Mouse (Mus musculus) erythroblast, embryonic 14.5 days (primary cell): ENCODE results near the gene Wrnip1. TPM values are rescaled to one million over a fixed set of nuclear protein-coding genes. Genes with fewer than 3 reads are reported as not detected.

Experiments used
- H3K27me3 ChIP-seq: 2 replicates; pipeline ENCODE4 v1.6.1; 2012; ENCODE audit warnings: inconsistent platforms; ENCODE audit not compliant: control insufficient read depth
- H3K36me3 ChIP-seq: 2 replicates; pipeline ENCODE4 v1.6.1; 2012; ENCODE audit warnings: mild to moderate bottlenecking, inconsistent platforms; ENCODE audit not compliant: control insufficient read depth
- H3K4me1 ChIP-seq: 2 replicates; pipeline ENCODE4 v1.6.1; 2012; ENCODE audit warnings: inconsistent platforms; ENCODE audit not compliant: control insufficient read depth
- H3K4me3 ChIP-seq: replicated peaks from 2 replicates; pipeline ENCODE3; 2012; ENCODE audit warnings: moderate library complexity, mild to moderate bottlenecking, inconsistent platforms
- H3K9me3 ChIP-seq: 2 replicates; pipeline ENCODE4 v1.6.1; 2012; ENCODE audit warnings: low read length, inconsistent platforms, mixed read lengths; ENCODE audit not compliant: control insufficient read depth
- GATA1 ChIP-seq: IDR thresholded peaks from 2 replicates; pipeline ENCODE4 v1.6.1; 2012; ENCODE audit warnings: low read length, inconsistent platforms, mixed read lengths
- TAL1 ChIP-seq: IDR thresholded peaks from 3 replicates; pipeline ENCODE4 v1.6.1; 2012; ENCODE audit warnings: low read length, inconsistent platforms, mixed read lengths
- polyA plus RNA-seq: library from polyadenylated mRNA; stranded (reverse); fragments of >175 nt; gene quantifications from 2 replicates; pipeline ENCODE4 v1.2.3, GENCODE M21; 2012

The Wrnip1 gene
- polyA plus RNA-seq, 1 experiment: 3.6 TPM

DNA sequence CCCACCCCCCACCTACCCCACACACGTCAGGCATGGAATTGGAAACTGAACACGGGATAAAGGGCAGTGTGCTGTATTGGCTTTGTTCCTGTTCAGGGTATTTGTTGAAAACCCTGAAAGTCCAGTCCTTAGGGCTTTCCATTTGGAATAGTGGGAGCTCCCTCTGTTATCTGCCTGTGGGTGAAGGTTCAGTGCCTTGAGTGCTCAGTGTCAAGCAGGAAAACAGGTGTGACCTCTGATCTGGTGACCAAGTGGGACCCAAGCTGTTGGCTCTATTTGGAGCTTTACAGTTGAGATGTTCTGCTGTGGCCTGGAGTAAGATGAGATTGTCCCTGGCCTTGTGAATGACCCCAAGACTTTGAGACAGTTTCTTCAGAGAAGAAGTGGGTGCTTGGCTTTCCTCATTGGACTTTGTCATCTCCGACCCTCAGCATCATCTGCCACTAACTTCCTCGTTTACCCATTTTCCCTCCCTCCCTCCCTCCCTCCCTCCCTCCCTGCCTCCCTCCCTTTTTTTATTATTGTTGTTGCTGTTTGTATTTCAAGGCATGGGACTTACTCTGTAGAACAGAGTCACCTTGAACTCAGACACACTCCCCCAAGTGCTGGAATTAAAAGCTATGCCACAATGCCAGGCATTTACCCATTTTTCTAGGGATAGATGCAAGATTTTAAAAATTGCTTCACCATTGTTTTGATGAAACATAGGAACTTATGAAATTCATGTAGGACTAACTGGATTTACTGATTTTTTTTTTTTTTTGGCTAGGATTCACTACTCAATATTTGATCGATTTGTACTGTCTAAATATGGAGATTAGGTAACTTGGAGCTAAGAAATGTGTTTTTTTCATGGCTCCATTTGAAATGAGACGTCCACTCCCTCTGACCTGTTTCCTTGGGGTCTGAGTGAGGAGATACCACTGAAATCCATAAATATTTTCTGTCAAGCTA is 22.8 kb downstream of the Wrnip1 start:
- H3K36me3 ChIP-seq: peaks cover 31% of the 10 kb centered on the region
- no peak overlapping the region for H3K4me3 ChIP-seq
- TF ChIP-seq GATA1: no peak
- TF ChIP-seq TAL1: no peak
- no peaks in the 10 kb centered on the region for H3K9me3 ChIP-seq
- no peaks in the 10 kb centered on the region for H3K4me1 ChIP-seq
- no peaks in the 10 kb centered on the region for H3K27me3 ChIP-seq

DNA sequence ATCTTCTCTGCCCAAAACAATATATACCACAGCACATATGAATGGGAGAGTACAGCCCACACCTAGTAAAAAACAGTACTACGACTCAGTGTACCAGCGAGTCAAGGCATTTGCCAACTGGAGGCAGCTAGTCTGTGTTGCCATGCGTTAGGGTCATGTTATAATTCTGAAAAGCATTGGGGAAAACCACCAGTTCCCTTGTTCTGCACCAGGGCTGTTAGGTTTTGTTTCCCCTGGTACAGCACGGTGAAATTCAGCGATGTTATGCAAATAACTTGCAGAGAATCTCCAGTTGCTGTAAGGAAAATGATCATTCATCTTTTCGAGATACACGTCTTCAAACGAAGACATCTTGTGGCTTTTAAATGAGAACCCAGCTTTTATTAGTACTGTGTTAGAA is 23.7 kb downstream of the Wrnip1 start:
- peaks cover 22% of the 10 kb centered on the region for H3K36me3 ChIP-seq
- H3K4me3 ChIP-seq: no peak overlapping the region
- H3K27me3 ChIP-seq: no peaks in the 10 kb centered on the region
- H3K4me1 ChIP-seq: no peaks in the 10 kb centered on the region
- TF ChIP-seq TAL1: no peak
- no peak for TF ChIP-seq GATA1
- no peaks in the 10 kb centered on the region for H3K9me3 ChIP-seq

DNA sequence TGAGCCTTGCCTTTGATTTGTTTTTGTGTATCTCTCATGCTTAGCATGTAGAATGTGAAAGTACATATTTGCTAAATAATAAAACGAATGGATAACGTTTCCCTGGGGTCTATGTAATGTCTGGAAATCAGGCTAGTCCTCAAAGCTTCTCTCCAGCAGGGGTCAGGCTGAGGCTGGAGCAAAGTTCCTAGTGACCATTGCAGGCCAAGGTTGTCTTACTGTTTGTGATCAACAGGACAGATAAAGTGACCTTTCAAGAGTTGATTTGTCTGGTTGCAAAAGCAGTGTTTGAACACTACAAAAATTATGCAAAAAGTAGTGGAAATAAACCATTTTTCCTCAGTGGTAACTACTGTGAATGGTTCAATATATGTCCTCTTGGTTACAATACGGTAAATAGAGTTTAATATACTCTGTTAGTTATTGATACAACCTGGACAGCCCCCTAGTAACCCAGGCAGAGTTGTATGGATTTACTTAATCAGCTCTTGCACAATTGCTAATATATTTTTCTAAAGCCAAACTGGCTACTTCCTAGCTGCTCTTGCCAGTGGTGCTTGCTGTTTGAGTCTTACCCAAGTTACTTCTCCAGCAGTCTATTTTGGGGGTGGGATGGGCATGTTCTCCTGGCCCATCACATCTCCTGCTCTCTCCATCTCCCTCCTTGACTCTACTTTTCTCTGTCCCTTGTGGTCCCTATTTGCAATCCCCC is 25.4 kb downstream of the Wrnip1 start:
- H3K4me1 ChIP-seq: no peaks in the 10 kb centered on the region
- TF ChIP-seq TAL1 (no peak), GATA1 (no peak)
- no peak overlapping the region for H3K4me3 ChIP-seq
- H3K9me3 ChIP-seq: no peaks in the 10 kb centered on the region
- no peaks in the 10 kb centered on the region for H3K27me3 ChIP-seq
- H3K36me3 ChIP-seq: peaks cover 6% of the 10 kb centered on the region

DNA sequence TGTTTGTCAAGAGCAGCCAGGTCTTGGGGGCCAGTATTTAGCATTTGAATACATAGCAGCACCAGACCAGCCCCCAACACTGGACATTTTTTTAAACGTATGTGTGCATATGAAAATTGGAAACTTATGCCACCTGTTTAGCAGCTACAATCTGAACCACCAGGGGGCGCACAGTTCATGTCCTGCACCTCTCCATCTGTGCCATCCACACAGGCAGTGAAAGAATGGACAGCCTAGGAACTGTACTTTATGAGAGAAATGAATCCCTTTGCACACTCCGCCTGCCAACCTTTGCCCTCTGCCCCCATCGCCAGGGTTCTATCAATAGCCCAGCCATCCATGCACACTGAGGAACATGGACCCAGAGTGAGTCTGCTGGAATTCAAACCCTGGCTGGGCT is 26.1 kb downstream of the Wrnip1 start:
- no peaks in the 10 kb centered on the region for H3K27me3 ChIP-seq
- H3K4me3 ChIP-seq: no peak overlapping the region
- no peaks in the 10 kb centered on the region for H3K4me1 ChIP-seq
- peaks cover 6% of the 10 kb centered on the region for H3K36me3 ChIP-seq
- H3K9me3 ChIP-seq: no peaks in the 10 kb centered on the region
- TF ChIP-seq TAL1: no peak
- no peak for TF ChIP-seq GATA1

DNA sequence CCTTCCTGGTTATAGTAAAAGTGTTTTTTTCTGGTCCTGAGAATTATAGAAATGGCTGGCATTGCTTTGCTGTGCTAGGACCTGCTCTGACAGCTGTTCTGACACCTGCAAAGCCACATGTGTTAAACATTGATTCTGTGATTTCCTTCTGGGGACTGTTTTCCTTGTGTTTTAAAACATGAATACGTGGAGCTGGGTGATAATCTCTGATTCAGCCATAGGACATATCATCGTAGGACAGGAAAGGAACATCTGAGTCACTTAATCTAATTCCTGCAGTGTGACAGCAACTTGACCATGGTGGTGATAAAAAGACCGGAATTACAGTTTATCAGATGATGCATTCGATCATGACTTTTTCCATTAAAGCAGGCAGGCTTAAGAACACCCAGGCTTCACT is 27.0 kb downstream of the Wrnip1 start:
- TF ChIP-seq GATA1 (no peak), TAL1 (no peak)
- H3K4me1 ChIP-seq: no peaks in the 10 kb centered on the region
- no peaks in the 10 kb centered on the region for H3K36me3 ChIP-seq
- H3K9me3 ChIP-seq: no peaks in the 10 kb centered on the region
- no peak overlapping the region for H3K4me3 ChIP-seq
- H3K27me3 ChIP-seq: no peaks in the 10 kb centered on the region

DNA sequence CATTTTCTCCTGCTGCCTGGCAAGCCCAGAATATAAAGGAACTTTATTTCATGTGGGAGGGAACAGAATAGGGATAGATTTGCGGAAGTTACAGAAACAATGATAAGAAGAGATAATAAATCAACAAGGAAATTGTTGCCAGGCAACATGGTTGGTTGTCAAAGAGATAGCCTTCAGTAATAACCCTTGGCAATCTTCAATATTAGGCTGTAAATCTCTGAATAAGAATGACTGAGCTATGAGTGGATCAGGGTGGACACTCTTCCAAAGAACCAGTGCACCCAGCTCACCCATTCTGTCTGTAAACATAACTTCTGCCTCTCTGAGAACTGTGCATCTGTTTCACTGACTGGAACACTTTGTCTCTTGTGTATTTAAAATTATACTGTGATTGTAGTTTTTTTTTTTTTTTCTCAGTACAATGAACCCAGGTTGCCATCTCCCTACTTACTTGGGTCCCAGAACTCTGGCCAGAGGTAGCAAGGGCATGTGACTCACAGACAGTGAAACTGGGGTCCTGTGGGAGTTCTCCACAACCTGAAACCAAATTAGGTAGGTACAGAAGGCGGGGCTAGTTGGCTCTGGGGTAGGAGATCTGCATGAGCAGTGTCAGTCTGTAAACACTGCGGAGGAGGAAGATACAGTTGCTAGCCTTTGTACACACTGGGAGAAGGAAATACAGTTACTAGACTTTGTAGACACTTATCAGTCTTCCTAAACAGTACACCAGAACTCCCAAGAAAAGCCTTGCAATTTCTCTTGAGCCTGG is 29.9 kb downstream of the Wrnip1 start:
- TF ChIP-seq GATA1 (no peak), TAL1 (no peak)
- Histone ChIP-seq H3K4me1 (no peaks in the 10 kb centered on the region), H3K9me3 (no peaks in the 10 kb centered on the region), H3K36me3 (no peaks in the 10 kb centered on the region), H3K4me3 (no peak overlapping the region), H3K27me3 (no peaks in the 10 kb centered on the region)

DNA sequence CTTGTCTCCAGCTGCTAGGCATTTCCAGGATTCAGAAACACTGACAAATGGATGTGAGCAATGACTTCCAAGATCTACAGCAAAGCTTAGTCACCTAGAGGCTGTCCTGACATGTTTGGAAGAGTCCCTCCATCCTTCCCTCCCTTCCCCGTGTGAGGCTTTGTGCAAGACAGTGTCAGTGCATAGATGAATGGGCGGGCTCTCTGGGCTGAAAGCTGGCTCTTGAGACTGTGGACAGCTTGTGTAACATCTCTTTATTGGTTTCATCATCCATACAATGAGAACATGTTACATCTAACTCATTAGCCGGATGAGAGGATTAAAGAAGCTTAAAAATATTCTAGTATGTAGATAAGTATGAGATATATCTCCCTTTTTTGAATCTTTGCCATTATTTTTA is 30.9 kb downstream of the Wrnip1 start:
- Histone ChIP-seq H3K27me3 (no peaks in the 10 kb centered on the region), H3K4me3 (no peak overlapping the region), H3K9me3 (no peaks in the 10 kb centered on the region), H3K36me3 (no peaks in the 10 kb centered on the region), H3K4me1 (no peaks in the 10 kb centered on the region)
- TF ChIP-seq TAL1: no peak
- no peak for TF ChIP-seq GATA1

DNA sequence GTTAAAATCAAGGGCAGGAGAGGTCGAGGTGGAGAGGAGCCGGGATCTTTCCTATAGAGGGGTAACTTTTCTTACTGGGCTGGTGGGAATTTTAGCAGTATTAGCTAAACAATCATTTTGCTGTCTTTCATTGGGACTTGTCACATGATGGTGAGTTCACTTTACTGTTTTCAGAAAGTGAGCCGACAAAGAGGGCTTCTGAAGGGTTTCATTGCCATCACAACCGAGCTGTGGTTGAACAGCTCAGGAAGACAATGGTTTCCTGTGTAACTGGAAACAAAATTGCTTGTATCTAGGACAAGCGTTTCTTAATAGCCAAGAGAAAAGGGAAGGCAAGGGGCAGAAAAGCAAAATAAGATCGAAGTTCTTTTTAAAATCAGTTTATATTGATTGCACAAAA is 31.4 kb downstream of the Wrnip1 start:
- Histone ChIP-seq H3K36me3 (no peaks in the 10 kb centered on the region), H3K9me3 (no peaks in the 10 kb centered on the region), H3K4me3 (no peak overlapping the region), H3K27me3 (no peaks in the 10 kb centered on the region), H3K4me1 (no peaks in the 10 kb centered on the region)
- no peak for TF ChIP-seq TAL1
- no peak for TF ChIP-seq GATA1

DNA sequence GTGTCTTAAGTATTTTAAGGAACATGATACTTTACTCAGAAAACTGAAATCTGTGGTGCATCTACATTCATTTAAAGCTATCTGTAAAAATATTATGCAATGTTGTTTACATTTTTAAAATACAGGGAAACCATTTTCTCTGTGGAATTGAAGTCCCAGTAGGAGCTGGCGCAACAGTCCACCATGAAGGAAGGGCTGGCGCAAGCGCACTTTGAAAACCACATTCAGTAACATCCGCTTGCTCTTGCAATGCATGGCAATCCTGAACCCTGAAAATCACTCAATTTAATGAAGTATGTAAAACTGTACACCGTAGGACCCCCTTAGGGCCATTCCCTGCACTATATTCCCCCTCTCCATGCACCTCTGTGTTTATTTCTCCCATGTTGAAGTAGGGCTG is 32.7 kb downstream of the Wrnip1 start:
- no peaks in the 10 kb centered on the region for H3K27me3 ChIP-seq
- TF ChIP-seq TAL1 (no peak), GATA1 (no peak)
- H3K9me3 ChIP-seq: no peaks in the 10 kb centered on the region
- H3K4me3 ChIP-seq: no peak overlapping the region
- no peaks in the 10 kb centered on the region for H3K4me1 ChIP-seq
- H3K36me3 ChIP-seq: no peaks in the 10 kb centered on the region
